Mouse (Mus musculus) intestine, embryonic 15.5 days (tissue): ENCODE results near the gene Rgs6. TPM values are rescaled to one million over a fixed set of nuclear protein-coding genes. Genes with fewer than 3 reads are reported as not detected.
A peak's percentile ranks its signal among the peaks of the same experiment; 100 is the strongest.

Source experiments
- ATAC-seq: fragments of 200-750 bp; cut with Nextera tagmentation; 2 replicates; pipeline ENCODE4 v1.8.0; 2017; ENCODE audit warnings: moderate TSS enrichment, moderate library complexity
- H3K27ac ChIP-seq: fragments of 300-500 bp; sonication (generic); 2 replicates; pipeline ENCODE4 v1.5.1; 2015; ENCODE audit warnings: mild to moderate bottlenecking, inconsistent platforms
- H3K27me3 ChIP-seq: fragments of 300-500 bp; sonication (generic); replicated peaks from 2 replicates; pipeline ENCODE4 v1.6.1; 2015; ENCODE audit warnings: inconsistent platforms
- H3K36me3 ChIP-seq: fragments of 300-500 bp; sonication (generic); 2 replicates; pipeline ENCODE4 v1.6.1; 2015; ENCODE audit warnings: inconsistent platforms
- H3K4me1 ChIP-seq: fragments of 300-500 bp; sonication (generic); replicated peaks from 2 replicates; pipeline ENCODE4 v1.6.1; 2015; ENCODE audit warnings: inconsistent platforms
- H3K4me2 ChIP-seq: fragments of 300-500 bp; sonication (generic); replicated peaks from 2 replicates; pipeline ENCODE4 v1.6.1; 2015; ENCODE audit warnings: mild to moderate bottlenecking, inconsistent platforms
- H3K4me3 ChIP-seq: fragments of 300-500 bp; sonication (generic); replicated peaks from 2 replicates; pipeline ENCODE4 v1.5.1; 2015; ENCODE audit warnings: inconsistent platforms
- H3K9ac ChIP-seq: fragments of 300-500 bp; sonication (generic); 2 replicates; pipeline ENCODE4 v1.6.1; 2015; ENCODE audit warnings: inconsistent platforms
- H3K9me3 ChIP-seq: fragments of 300-500 bp; sonication (generic); 2 replicates; pipeline ENCODE4 v1.6.1; 2016; ENCODE audit warnings: inconsistent platforms
- WGBS: fragments of 180-500 bp; shearing (Covaris S2); methylation state at CpG from one replicate; pipeline ENCODE4 v1.1.7; 2015; 5-methylcytosine and 5-hydroxymethylcytosine counted together
- polyA plus RNA-seq: library from polyadenylated mRNA; unstranded; fragments of >200 nt; fragmentation: Nextera tagmentation; extraction: Ambion mirVana; gene quantifications from 2 replicates; pipeline ENCODE4 v1.2.1, GENCODE M21; 2015

The Rgs6 gene
- polyA plus RNA-seq, 1 experiment from 2014 or later, result 1.9 TPM

DNA sequence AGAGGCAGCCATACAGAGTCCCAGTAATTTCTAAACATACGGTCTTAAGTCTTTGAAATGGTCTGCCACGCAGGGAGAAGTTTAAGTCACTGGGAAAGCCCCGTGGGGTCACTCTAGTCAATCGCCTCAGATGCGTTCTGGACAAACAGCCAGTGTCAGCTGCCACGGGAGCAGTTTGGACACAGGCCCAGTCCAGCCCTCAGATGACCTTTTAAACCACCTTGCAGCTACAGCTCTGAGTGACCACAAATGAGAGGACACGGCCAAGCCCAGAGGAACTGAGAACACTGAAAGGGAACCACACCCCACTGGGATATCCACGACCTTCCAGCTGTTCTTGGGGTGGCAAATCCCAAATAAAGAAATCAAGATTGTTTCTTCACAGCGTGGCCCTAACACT is 512.3 kb downstream of the Rgs6 start:
- H3K36me3 ChIP-seq, result no peaks in the 10 kb centered on the region
- no peaks in the 10 kb centered on the region for H3K27me3 ChIP-seq
- H3K27ac ChIP-seq, result no peak overlapping the region
- H3K4me1 ChIP-seq, result no peaks in the 10 kb centered on the region
- WGBS, result 72% methylated on average over 9 of the region's 9 CpGs
- no peak for ATAC-seq
- no peak overlapping the region for H3K4me2 ChIP-seq
- H3K4me3 ChIP-seq, result no peak overlapping the region
- no peak overlapping the region for H3K9ac ChIP-seq
- H3K9me3 ChIP-seq, result no peaks in the 10 kb centered on the region

DNA sequence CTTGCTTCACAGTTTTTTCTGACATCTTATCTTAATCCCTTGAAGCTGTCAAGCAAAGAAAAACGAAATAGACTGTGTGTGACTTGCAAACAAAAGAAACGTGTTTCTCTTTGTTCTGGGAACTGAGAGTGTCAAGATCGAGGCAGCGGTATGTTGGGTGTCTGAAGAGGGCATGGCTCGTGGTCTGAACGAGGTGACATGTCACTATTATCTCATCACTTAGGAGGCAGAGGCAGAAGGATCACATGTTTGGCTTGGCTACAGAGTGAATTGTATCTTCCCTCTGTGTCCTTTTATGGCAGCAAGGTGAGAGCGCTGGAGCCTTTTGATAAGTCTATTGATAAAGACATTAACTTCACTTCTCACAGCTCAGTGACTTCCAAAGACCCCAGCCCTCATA is 512.8 kb downstream of the Rgs6 start:
- Histone ChIP-seq H3K9me3 (no peaks in the 10 kb centered on the region), H3K27me3 (no peaks in the 10 kb centered on the region), H3K4me3 (no peak overlapping the region), H3K27ac (no peak overlapping the region), H3K36me3 (no peaks in the 10 kb centered on the region), H3K4me2 (no peak overlapping the region), H3K9ac (no peak overlapping the region), H3K4me1 (no peaks in the 10 kb centered on the region)
- ATAC-seq, result no peak
- WGBS, result 61% methylated on average over 7 of the region's 7 CpGs

DNA sequence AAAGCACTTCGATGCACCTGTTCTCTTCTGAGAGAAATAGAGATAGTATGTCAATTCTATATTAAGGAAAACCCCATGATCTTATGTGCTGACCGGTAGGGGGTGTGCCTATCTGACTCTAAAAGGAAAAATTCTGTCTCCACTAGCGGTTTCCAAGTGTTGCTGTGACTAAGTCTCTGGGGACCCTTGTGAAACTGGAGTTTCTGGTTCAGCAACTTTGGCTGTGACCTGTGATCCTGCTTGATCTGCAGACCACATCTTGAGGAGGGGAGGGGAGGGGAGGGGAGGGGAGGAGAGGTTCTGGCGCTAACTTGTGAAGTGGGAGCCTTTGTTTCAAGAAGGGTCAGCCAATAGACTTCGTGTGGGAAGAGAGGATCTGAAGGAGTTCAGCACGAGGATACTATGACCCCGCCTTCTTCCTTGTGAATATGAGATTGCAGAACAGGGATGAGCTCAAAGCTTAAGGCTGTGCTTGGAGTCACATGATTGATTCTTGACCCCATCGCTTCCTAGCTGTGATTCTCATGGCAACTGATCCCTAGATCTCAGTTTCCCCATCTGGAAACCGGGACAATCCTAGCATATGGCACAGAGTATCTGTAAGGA is 517.5 kb downstream of the Rgs6 start:
- H3K27me3 ChIP-seq, result no peaks in the 10 kb centered on the region
- H3K4me1 ChIP-seq, result no peaks in the 10 kb centered on the region
- H3K9ac ChIP-seq, result no peak overlapping the region
- H3K4me3 ChIP-seq, result no peak overlapping the region
- H3K27ac ChIP-seq, result no peak overlapping the region
- H3K4me2 ChIP-seq, result peak overlapping the region; percentile 31; the same call in 1 of the 2 replicates
- H3K36me3 ChIP-seq, result no peaks in the 10 kb centered on the region
- H3K9me3 ChIP-seq, result no peaks in the 10 kb centered on the region
- 48% methylated on average over 9 of the region's 9 CpGs for WGBS
- ATAC-seq, result peak; percentile 82

DNA sequence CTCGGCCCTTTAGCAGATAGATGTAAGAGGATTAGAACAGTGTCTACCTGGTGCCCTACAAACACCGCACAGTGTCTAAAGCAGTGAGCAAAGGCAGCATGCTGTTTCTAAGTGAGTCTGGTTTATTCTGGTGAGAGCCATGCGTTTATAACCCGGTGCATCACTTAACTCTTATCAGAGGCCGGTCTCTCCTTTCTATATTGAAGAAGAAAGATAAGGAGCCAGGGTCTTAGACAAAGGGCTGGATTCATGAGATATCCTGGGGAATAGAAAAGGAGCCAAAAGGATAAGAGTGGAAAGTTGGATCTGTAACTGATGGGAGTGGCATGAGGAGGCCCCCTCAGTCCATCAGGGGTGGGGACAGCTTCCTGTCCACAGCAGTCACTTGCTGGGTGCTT is 518.0 kb downstream of the Rgs6 start:
- no peak overlapping the region for H3K27ac ChIP-seq
- WGBS, result 61% methylated on average over 5 of the region's 5 CpGs
- H3K4me2 ChIP-seq, result no peak overlapping the region; the same call in 1 of the 2 replicates
- no peaks in the 10 kb centered on the region for H3K9me3 ChIP-seq
- H3K4me3 ChIP-seq, result no peak overlapping the region
- H3K4me1 ChIP-seq, result no peaks in the 10 kb centered on the region
- H3K27me3 ChIP-seq, result no peaks in the 10 kb centered on the region
- peak; percentile 72 for ATAC-seq
- no peak overlapping the region for H3K9ac ChIP-seq
- no peaks in the 10 kb centered on the region for H3K36me3 ChIP-seq

DNA sequence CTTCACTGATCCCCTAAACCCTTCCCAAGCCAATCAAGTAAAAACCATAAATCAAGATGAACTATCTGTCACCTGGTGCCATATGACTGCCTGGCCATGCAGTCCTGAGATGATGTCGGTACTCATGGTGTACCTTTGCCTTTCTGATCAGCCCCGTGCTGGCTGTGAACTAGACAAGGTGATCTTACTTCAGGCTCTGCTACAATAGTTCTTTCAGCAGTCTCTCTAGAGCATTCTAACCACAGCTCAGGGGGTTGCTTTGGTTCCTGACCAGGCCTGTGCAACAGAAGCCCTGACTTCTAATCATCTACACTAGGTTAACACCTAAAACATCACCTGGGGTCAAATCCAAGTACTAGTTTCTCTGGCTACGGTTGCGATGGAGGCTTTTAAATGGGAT is 521.4 kb downstream of the Rgs6 start:
- H3K27ac ChIP-seq, result no peak overlapping the region
- no peak for ATAC-seq
- no peaks in the 10 kb centered on the region for H3K27me3 ChIP-seq
- H3K4me2 ChIP-seq, result no peak overlapping the region
- H3K4me3 ChIP-seq, result no peak overlapping the region
- H3K9ac ChIP-seq, result no peak overlapping the region
- H3K36me3 ChIP-seq, result no peaks in the 10 kb centered on the region
- WGBS, result 77% methylated on average over 4 of the region's 4 CpGs
- H3K9me3 ChIP-seq, result no peaks in the 10 kb centered on the region
- H3K4me1 ChIP-seq, result no peaks in the 10 kb centered on the region

DNA sequence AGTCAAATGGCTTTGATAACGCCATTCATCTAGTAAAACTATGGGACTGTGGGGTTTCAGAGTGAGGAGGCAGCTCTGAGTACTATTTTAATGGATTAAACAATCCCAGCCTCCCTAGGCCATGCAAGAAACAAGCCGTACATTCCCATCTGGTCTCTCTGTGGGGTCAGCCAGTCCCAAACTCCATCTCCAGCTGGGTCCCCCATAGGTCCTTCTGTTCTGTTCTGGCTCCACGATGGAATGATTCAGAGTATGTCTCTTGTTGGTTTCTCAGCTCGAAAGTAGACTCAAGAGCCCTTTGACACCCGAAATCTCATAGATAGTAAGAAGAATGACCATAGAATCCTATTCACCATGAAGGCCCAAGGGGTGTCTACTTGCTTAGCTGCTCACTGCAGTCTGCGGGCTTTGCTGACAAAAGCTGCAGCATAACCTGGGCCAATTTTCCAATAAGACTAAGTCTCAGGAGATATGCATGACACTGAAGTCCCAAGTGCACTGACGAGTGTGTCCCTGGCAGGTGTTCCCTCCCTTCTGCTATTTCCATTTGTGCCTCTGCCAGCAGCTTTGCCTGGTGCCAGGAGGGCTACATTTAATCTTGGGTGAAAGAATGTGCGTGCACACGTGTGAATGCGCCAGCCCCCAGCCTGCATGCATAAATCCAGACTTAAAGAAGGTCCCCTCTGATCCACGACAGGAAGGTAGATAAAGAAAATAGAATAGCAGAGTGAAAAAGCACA is 522.0 kb downstream of the Rgs6 start:
- 78% methylated on average over 11 of the region's 11 CpGs for WGBS

DNA sequence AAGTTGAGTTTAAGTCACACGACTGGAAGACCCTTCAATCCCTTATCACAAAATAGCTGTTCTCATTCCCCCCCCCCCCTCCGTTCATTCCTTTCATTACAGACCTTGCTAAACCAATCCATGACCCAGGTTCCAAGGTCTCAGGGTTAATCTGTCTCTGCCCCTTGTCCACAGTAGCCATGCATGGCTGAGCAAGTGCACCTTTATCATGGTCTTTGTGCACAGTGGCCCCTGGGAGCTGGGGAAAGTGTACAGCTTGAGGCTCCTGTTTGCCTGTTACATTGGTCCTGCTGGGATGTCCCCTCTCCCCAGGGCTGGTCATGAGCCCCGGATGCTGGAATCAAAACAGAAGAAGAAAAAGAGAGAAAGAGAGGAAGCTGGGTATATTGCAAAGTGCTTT is 522.6 kb downstream of the Rgs6 start:
- H3K36me3 ChIP-seq, result no peaks in the 10 kb centered on the region
- no peaks in the 10 kb centered on the region for H3K9me3 ChIP-seq
- no peak overlapping the region for H3K9ac ChIP-seq
- ATAC-seq, result no peak
- H3K4me3 ChIP-seq, result no peak overlapping the region
- H3K4me2 ChIP-seq, result no peak overlapping the region
- H3K4me1 ChIP-seq, result no peaks in the 10 kb centered on the region
- no peak overlapping the region for H3K27ac ChIP-seq
- 59% methylated on average over 3 of the region's 3 CpGs for WGBS
- no peaks in the 10 kb centered on the region for H3K27me3 ChIP-seq

More for the DNA sequence above, 522.0 kb downstream of the Rgs6 start:
- Histone ChIP-seq H3K4me1 (no peaks in the 10 kb centered on the region), H3K27ac (no peak overlapping the region), H3K4me3 (no peak overlapping the region), H3K9ac (no peak overlapping the region), H3K36me3 (no peaks in the 10 kb centered on the region), H3K4me2 (no peak overlapping the region), H3K27me3 (no peaks in the 10 kb centered on the region), H3K9me3 (no peaks in the 10 kb centered on the region)
- ATAC-seq, result no peak

DNA sequence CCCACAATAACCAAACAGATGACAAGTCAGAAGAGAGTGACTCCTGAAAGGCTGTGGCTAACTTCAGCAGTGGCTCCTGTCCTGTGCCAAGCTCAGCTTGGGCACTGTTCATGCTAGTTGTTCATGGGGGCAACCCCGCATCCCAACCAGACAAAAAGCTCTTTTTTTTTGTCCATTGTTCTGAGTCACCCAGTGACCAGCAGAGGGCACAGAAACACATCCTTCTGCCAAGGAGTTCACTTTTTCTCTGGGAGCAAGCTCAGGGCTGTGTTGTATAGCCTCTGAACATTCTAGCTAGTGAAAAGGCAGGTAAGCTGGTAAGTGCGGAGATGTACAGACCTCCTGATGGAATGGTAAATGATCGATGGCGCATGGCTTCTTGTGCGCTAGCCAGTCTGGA is 524.2 kb downstream of the Rgs6 start:
- ATAC-seq, result no peak
- no peak overlapping the region for H3K4me3 ChIP-seq
- H3K27ac ChIP-seq, result no peak overlapping the region
- H3K27me3 ChIP-seq, result no peaks in the 10 kb centered on the region
- no peaks in the 10 kb centered on the region for H3K36me3 ChIP-seq
- 85% methylated on average over 5 of the region's 5 CpGs for whole genome bisulfite sequencing
- no peaks in the 10 kb centered on the region for H3K9me3 ChIP-seq
- H3K9ac ChIP-seq, result no peak overlapping the region
- no peaks in the 10 kb centered on the region for H3K4me1 ChIP-seq
- H3K4me2 ChIP-seq, result no peak overlapping the region

DNA sequence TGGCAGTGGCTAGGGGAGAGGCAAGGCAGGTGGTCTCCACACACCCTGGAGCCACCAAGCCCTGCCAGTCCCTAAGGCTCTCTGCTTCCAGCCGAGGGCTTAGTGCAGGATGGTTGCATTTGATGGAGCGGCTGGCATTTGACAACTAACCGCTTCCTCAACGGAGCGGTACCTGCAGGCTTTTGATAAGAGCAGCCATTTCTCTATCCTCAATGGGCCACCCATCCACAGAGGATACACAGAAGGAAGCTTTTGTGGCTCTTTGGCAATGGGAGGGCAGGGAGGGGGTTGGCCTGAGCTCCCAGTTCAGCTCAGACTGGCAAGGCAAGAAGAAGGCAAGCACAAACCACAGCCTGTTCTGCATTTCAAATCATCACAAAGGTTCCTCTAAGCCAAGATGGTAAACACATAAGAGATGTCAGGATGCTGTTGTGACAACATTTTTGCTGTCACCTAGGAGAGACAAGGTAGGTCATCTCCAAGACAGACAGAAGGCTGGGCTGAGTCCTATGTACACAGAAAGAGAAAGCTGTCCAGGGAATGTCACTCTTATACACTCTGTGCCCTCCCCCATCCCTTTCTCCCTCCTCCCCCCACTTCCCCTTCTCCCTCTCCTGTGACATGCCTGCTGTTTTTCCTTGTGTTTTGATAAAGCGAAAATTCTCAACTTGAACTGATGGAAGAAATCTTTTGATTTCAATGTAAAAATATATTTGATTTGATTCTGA is 525.0 kb downstream of the Rgs6 start:
- Histone ChIP-seq H3K27ac (no peak overlapping the region), H3K36me3 (no peaks in the 10 kb centered on the region), H3K27me3 (no peaks in the 10 kb centered on the region), H3K9ac (no peak overlapping the region), H3K4me2 (no peak overlapping the region), H3K4me3 (no peak overlapping the region), H3K9me3 (no peaks in the 10 kb centered on the region), H3K4me1 (no peaks in the 10 kb centered on the region)
- ATAC-seq, result no peak; the same call in 1 of the 2 replicates
- WGBS, result 77% methylated on average over 6 of the region's 6 CpGs

DNA sequence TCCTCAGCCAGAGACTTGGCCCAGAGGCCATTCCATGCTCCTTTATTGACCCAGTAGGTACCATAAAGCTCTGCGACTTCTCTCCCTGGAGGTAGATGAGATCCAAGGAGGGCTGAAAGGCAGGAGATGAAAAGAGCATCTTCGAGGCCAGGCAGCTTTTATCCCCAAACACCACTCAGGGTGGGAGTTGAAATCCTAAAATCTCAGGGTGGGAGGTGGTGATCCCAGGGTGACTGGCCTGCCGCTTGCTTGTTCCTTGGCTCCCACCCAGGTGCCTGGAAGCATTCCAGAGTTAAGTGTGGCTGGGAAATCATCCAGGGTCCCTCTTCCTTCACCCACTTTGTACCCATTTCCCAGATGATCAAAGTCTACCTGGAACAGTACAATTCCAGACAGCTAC is 525.9 kb downstream of the Rgs6 start:
- Histone ChIP-seq H3K36me3 (no peaks in the 10 kb centered on the region), H3K4me1 (no peaks in the 10 kb centered on the region), H3K9ac (no peak overlapping the region), H3K27me3 (no peaks in the 10 kb centered on the region), H3K27ac (no peak overlapping the region), H3K4me2 (no peak overlapping the region), H3K9me3 (no peaks in the 10 kb centered on the region), H3K4me3 (no peak overlapping the region)
- no peak for ATAC-seq
- 49% methylated on average over 3 of the region's 3 CpGs for WGBS

DNA sequence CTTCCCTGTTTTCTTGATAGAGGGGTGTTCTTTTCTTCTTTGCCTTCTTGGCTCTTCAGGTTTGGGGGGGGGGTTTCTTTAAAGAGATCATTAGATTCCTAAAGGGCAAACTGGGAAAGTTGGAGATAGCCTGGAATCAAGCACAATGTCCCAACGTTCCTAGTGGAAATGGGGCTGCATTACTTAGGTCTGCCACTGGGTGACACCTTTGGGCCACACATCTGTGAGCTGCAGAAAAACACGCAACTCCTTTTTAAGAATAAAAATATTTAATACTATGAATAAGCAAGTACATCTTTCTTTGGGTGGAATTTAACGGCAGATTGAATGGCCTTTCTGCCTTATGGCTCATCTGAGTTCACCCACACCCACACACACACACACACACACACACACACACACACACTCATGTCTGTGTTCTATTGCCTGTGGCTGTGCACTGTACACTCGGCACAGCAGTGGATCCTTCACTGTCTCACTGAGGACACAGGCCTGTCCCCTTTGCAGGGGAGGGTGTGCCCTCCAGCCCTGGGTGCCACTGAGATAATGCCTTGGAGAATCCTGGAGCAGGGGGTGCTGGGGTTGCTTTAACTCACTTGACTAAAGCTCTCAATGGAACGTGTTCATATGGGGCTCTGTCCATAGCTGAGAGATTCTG is 526.4 kb downstream of the Rgs6 start:
- 32% methylated on average over 5 of the region's 5 CpGs for WGBS

DNA sequence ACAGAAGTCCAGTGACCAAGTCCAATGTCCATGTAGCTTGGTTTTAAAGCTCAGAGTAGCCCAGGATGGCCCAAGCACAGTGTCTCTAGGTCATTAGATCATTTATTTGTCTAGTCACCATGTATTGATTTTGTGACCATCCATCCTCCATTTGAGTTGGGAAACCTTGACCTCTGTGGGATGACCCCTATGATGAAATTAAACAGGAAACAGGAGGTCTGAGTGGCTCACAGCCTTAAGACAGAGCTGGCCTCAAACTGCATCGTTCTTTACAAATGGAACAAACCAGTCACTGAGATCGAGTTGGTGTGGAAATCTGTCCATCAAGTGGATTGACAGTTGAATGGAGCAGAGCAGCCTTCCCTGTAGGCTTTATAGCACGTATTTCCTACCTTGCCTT is 536.0 kb downstream of the Rgs6 start:
- H3K27me3 ChIP-seq, result no peaks in the 10 kb centered on the region
- no peaks in the 10 kb centered on the region for H3K4me1 ChIP-seq
- H3K9me3 ChIP-seq, result no peaks in the 10 kb centered on the region
- H3K9ac ChIP-seq, result no peak overlapping the region
- H3K4me3 ChIP-seq, result no peak overlapping the region
- H3K27ac ChIP-seq, result no peak overlapping the region
- WGBS, result 56% methylated on average over 3 of the region's 3 CpGs
- no peaks in the 10 kb centered on the region for H3K36me3 ChIP-seq
- no peak overlapping the region for H3K4me2 ChIP-seq
- no peak for ATAC-seq

More for the DNA sequence above, 526.4 kb downstream of the Rgs6 start:
- Histone ChIP-seq H3K4me2 (no peak overlapping the region), H3K27ac (no peak overlapping the region), H3K27me3 (no peaks in the 10 kb centered on the region), H3K36me3 (no peaks in the 10 kb centered on the region), H3K4me1 (no peaks in the 10 kb centered on the region), H3K9me3 (no peaks in the 10 kb centered on the region), H3K9ac (no peak overlapping the region), H3K4me3 (no peak overlapping the region)
- 0 out of 2 replicates have a peak, but pooled peaks have one; percentile 34 for ATAC-seq
